Mouse (Mus musculus): ENCODE measurements around the gene Cyp2d34.

Cyp2d34 gene

DNA sequence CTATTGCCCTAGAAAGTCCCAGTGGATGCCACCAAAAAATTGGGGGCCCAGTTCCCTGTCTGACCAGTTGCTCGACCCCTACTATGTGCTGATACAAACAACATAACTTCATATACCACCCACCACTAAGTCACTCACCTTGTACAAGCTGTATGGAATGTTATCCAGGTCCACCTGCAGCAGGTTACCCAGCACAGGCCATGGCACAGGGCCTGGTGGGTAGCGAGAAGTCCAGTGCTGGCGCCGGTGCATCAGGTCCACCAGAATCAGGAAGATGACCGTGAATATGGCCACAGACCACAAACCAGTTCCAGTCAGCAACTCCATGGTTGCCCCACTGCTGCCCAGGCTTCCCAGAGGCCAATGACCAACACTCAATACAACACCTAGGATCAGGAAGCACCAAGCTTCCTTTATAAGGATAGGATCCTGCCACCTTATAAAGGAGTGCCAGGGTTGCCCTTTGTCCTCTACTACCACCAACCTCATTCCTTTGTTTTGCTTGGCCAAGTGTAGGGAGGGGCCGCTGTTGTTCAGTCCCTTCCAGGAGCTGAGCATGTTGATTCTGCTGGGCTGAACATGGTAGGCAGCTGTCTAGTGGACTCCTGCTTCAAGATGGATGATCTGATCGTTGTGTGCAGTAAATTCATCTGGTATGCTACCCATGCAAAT, at the start of gene Cyp2d34:
TSS of gene Cyp2d34 (minus strand) at position 416 of the 672 bp plus-strand sequence.
- no peak for DNase-seq

- DNase-seq, result no peak
These were observed 35.6 kb upstream of the Cyp2d34 start for GRCm38 (mm10) chr15:82656346-82656745.

GRCm38 (mm10) chr15:82644371-82644770, 23.6 kb upstream of the Cyp2d34 start:
- no peak for DNase-seq

DNA sequence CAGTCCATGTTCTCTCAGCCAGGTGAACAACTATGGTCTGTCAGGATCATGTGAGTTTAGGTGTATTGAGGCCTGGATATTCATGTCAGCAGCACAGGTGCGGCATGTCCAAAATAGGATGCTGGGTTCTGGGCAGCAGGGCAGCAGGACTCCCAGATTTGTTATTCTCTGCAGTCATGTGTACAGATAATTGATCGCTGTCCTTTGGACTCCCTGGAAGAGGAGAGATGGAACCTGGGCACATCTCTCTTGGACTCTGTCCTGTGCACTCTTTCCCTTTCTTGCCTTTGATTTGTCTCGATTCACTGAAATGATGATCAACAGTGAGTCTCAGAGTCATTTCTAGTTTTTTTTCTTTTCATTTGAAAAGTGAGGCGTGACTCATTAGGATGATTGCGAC, 23.0 kb upstream of the Cyp2d34 start:
- no peak for DNase-seq

DNA sequence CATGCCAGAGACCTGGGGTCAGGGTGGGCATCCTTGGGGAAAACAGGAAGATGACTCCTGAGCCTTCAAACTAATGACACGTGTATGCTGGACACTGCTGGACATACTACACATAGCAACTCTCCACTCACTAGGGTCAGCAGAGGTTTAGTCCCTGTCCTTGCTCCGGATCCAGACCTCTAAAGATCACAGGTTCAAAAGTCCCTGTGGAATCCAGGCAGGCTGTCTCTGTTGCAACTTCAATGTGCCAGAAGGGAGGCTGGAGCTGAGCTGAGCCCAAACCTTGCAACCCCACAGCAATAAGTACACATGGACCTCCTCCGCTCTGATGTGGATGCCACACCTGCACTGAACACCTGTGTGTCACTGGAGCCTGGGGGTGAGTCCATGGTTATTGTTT, 22.0 kb upstream of the Cyp2d34 start:
- no peak for DNase-seq

- no peak for DNase-seq
These were observed 21.2 kb upstream of the Cyp2d34 start for GRCm38 (mm10) chr15:82641921-82642320.

GRCm38 (mm10) chr15:82641390-82641789, 20.6 kb upstream of the Cyp2d34 start:
- DNase-seq, result no peak

- DNase-seq, result no peak
These were observed 19.5 kb upstream of the Cyp2d34 start for GRCm38 (mm10) chr15:82640201-82640600.

GRCm38 (mm10) chr15:82637130-82638075, 16.7 kb upstream of the Cyp2d34 start:
- DNase-seq, result no peak

DNA sequence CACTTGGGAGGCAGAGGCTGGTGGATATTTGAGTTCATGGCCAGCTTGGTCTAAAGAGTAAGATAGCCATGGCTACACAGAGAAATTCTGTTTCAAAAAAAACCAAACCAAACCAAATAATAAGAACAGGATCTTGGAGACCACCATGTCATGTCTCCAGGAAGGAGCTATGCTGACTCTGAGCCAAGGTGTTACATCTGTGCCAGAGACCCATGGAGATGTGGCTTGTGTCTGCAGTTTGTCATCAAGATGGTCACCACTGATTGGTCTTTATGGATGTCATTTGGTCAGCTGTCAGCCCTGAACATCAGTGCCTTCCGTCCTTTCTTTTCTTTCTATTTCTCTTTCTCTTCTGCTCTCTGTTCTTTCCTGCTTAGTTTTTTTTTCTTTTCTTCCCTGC, 14.2 kb upstream of the Cyp2d34 start:
- no peak for DNase-seq

- no peak for DNase-seq
These were observed 1.2 kb upstream of the Cyp2d34 start for GRCm38 (mm10) chr15:82621993-82622392.

DNA sequence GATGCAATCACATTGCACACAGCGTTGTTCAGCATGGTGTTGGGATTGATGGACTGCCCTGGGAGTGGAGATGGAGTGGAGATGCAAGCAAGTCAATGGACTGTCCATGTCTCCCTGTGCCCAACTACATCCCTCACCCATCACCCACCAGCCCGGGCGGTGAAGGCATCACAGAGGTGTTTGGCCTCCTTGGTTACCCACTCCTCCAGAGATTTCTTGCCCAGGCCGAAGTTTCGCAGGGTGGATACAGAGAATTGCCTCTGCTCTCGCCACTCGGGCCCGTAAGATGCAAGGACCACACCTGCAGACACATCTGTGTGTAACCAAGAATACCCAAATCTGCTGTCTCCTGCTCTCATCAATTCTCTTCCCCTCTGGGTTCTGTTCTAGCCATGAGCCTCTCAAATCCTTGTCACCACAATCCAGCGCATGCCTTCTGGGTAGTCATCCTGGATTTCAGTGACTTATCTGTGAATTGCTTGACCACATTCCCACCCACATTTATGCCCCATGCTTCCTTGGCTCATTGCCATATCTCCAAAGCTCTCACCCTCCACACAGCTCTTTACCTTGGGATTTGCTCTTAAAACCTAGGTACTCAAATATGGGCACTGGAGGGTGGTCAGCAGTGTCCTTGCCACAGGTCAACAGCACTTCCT, 2.3 kb downstream of the Cyp2d34 start:
- no peak for DNase-seq

GRCm38 (mm10) chr15:82582621-82583020, 38.1 kb downstream of the Cyp2d34 start:
- DNase-seq, result no peak

- DNase-seq, result no peak
These were observed 41.7 kb downstream of the Cyp2d34 start for GRCm38 (mm10) chr15:82579071-82579470.

DNA sequence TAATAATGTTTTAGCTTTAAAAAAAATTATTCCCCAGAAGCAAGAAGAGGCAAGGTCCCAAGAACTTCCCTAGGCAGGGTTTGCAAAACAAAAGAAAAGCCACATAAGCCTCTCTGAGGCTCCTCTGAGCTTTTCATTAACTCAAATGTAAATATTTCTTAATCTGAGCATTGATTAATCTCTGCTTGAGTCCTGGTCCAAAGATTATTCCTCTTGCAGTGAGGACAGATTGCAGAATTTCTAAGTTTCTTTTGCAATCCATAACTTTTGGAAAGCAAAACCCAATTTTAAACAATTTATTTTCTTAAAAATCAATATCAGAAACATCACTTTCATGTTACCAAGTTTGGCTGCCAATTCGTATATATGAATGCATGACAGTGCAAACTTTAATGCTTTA, 47.9 kb downstream of the Cyp2d34 start:
- no peak for DNase-seq
